Mouse (Mus musculus): ENCODE results near the gene Rapgefl1. TPM values are rescaled to one million over a fixed set of nuclear protein-coding genes. Genes with fewer than 3 reads are reported as not detected.

The Rapgefl1 gene
- polyA plus RNA-seq, 1 experiment from 2014 or later = 1.1 TPM

DNA sequence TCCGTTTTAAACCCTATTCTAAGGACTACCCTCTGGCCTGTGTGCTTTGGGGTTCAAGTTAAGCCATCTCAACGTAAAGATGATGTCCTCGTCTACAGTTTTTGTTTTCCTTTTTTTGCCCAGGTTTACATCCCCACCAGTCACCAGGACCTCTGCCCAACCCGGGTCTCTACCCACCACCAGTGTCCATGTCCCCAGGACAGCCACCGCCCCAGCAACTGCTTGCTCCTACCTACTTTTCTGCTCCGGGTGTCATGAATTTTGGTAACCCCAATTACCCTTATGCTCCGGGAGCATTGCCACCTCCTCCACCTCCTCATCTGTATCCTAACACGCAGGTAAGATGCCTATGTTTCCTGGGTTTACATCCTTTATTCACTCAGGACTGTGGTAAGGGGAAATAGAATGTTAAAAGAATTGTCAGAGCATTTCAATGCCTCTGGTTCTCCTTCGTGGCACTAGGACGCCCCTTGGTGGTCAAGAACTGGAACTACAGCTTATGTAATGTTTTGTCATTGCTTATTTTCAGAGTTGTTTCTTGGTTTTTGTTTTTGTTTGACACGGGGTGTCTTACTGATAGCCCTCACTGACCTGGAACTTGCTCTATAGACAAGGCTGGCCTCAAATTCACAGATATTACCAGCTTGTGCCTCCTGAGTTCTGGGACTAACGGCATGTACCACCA lies 7.4 kb upstream of the Rapgefl1 start:
- no peak overlapping the region for H3K9ac ChIP-seq (replicated peaks; ENCODE audit: low read depth)
- WGBS = 66% methylated on average over 12 of the region's 12 CpGs
- H3K4me2 ChIP-seq (replicated peaks; ENCODE audit: low read depth, low read length) = no peak overlapping the region
- H3K4me3 ChIP-seq (ENCODE audit: low read depth, low read length) = no peak overlapping the region
- H3K9me3 ChIP-seq (ENCODE audit: low read length) = no peaks in the 10 kb centered on the region
- H3K4me1 ChIP-seq (ENCODE audit: insufficient read depth, low read depth, low read length) = no peaks in the 10 kb centered on the region
- ATAC-seq = 0 out of 2 replicates have a peak, but pooled peaks have one; percentile 33
- peaks cover 40% of the 10 kb centered on the region for H3K36me3 ChIP-seq (ENCODE audit: insufficient read depth, low read length)
- TF ChIP-seq EP300 (IDR thresholded peaks at IDR 0.05) (no peak), CTCF (IDR thresholded peaks at IDR 0.05) (peak; percentile 84)
- peak; percentile 84 for DNase-seq (ENCODE audit: low spot score)
- H3K27ac ChIP-seq (ENCODE audit: low read length) = no peak overlapping the region
- H3K27me3 ChIP-seq (replicated peaks; ENCODE audit: insufficient read depth, low read length) = no peaks in the 10 kb centered on the region

DNA sequence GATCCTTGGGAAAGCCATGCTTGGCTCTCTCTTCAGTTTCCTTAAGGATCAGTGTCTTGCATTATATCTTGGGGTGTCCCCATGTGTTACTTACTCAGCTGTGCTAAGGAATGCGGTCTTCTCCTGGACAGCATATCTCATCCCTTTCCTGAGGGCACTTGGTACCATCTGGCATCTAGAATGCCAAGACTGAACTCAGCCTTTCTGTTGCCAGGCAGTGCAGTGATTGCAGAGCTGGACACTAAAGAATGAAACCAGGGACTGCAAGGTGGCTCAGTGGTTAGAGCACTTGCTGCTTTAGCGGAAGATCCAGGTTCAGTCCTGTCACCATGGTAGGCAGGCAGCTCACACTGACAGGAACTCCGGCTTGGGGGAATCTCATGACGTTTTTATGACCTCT lies 6.7 kb upstream of the Rapgefl1 start:
- ATAC-seq = no peak
- WGBS = 54% methylated on average over 4 of the region's 4 CpGs

DNA sequence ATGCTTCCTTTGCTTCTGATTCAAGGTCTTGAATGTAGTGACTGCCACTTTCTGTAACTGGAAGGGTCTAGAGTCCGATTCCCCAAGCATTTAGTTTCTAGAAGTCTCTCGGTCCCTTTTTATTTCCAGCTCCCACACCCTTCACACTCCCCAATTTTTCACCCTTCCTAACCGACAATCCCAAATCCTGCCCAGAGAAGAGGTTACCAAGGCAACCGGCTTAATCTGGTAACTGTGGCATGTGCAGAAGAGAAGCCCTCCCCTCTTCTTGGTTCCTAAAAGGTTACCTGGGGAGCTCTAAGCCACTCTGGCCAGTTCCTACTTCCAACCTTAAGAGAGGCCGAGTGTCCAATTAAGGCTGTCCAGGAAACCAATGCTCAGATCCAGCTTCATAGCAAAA lies 1.3 kb upstream of the Rapgefl1 start:
- TF ChIP-seq CTCF (IDR thresholded peaks at IDR 0.05) (no peak), EP300 (IDR thresholded peaks at IDR 0.05) (no peak)
- ATAC-seq (no peak), DNase-seq (ENCODE audit: low spot score) (no peak)
- Histone ChIP-seq H3K4me3 (ENCODE audit: low read depth, low read length) (no peak overlapping the region), H3K9ac (replicated peaks; ENCODE audit: low read depth) (no peak overlapping the region), H3K27me3 (replicated peaks; ENCODE audit: insufficient read depth, low read length) (peaks cover 5% of the 10 kb centered on the region), H3K4me2 (replicated peaks; ENCODE audit: low read depth, low read length) (no peak overlapping the region), H3K36me3 (ENCODE audit: insufficient read depth, low read length) (peaks cover 16% of the 10 kb centered on the region; the same call in 1 of the 2 replicates), H3K27ac (ENCODE audit: low read length) (0 out of 2 replicates have a peak overlapping the region, but pooled peaks have one; percentile 32), H3K4me1 (ENCODE audit: insufficient read depth, low read depth, low read length) (0 out of 2 replicates have a peak, but pooled peaks cover 4% of the 10 kb centered on the region), H3K9me3 (ENCODE audit: low read length) (no peaks in the 10 kb centered on the region)
- WGBS = 54% methylated on average over 5 of the region's 5 CpGs

More for the DNA sequence above, 6.7 kb upstream of the Rapgefl1 start:
- no peak overlapping the region for H3K4me3 ChIP-seq (ENCODE audit: low read depth, low read length)
- TF ChIP-seq CTCF (IDR thresholded peaks at IDR 0.05) = no peak
- TF ChIP-seq EP300 (IDR thresholded peaks at IDR 0.05) = no peak
- H3K4me2 ChIP-seq (replicated peaks; ENCODE audit: low read depth, low read length) = no peak overlapping the region
- no peak overlapping the region for H3K27ac ChIP-seq (ENCODE audit: low read length)
- no peak for DNase-seq (ENCODE audit: low spot score)
- peaks cover 39% of the 10 kb centered on the region for H3K36me3 ChIP-seq (ENCODE audit: insufficient read depth, low read length)
- no peaks in the 10 kb centered on the region for H3K4me1 ChIP-seq (ENCODE audit: insufficient read depth, low read depth, low read length)
- H3K27me3 ChIP-seq (replicated peaks; ENCODE audit: insufficient read depth, low read length) = no peaks in the 10 kb centered on the region
- no peaks in the 10 kb centered on the region for H3K9me3 ChIP-seq (ENCODE audit: low read length)
- no peak overlapping the region for H3K9ac ChIP-seq (replicated peaks; ENCODE audit: low read depth)

DNA sequence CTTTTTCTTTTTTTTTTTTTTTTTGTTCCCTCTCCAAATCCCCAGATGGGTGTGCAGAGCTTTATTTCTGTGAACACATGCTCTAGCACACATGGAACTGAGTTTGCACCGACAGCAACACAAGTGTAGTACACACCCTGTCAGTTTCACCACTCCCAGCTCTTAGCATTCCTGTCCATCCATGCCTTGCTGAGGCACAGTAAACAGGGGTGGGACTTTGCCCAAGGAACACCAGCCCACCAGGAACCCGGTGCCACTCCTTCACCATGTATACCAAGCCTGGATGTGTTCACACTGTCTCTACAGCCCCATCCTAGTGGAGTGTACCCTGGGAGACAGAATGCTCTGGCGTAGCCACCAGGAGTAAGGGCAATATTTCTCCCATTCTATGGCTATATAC lies 860 bp upstream of the Rapgefl1 start:
- TF ChIP-seq CTCF (IDR thresholded peaks at IDR 0.05) = no peak
- no peak for TF ChIP-seq EP300 (IDR thresholded peaks at IDR 0.05)
- WGBS = 42% methylated on average over 3 of the region's 3 CpGs
- H3K27ac ChIP-seq (ENCODE audit: low read length) = peak overlapping the region; percentile 32; the same call in 1 of the 2 replicates

DNA sequence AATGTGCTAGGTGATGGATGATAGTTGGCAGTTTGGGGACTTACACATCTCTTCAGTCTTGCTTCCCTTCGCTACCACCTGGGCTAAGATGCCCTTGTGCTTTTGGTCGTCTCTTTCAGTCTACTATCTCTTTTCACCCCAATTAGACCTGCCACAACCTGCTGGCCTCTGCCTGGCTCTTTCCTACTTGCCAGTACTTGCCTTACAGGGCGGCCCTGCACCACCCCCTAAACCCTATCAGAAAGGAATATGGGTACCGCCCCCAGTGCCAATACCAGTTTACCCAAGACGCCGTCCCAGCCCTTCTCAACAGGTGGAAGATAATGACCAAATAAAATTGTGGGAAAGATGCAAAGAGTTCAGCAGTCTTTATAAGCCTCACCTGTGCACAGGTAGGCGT lies 457 bp upstream of the Rapgefl1 start:
- peaks cover 15% of the 10 kb centered on the region; the same call in 1 of the 2 replicates for H3K36me3 ChIP-seq (ENCODE audit: insufficient read depth, low read length)
- WGBS = 24% methylated on average over 7 of the region's 7 CpGs
- no peak overlapping the region for H3K4me3 ChIP-seq (ENCODE audit: low read depth, low read length)
- no peaks in the 10 kb centered on the region for H3K9me3 ChIP-seq (ENCODE audit: low read length)
- peak overlapping the region; percentile 99 for H3K4me2 ChIP-seq (replicated peaks; ENCODE audit: low read depth, low read length)
- DNase-seq (ENCODE audit: low spot score) (no peak), ATAC-seq (0 out of 2 replicates have a peak, but pooled peaks have one; percentile 5)
- H3K27me3 ChIP-seq (replicated peaks; ENCODE audit: insufficient read depth, low read length) = peaks cover 5% of the 10 kb centered on the region
- TF ChIP-seq EP300 (IDR thresholded peaks at IDR 0.05) (no peak), CTCF (IDR thresholded peaks at IDR 0.05) (no peak)
- H3K27ac ChIP-seq (ENCODE audit: low read length) = peak overlapping the region; percentile 32; the same call in 1 of the 2 replicates
- H3K9ac ChIP-seq (replicated peaks; ENCODE audit: low read depth) = no peak overlapping the region
- 0 out of 2 replicates have a peak, but pooled peaks cover 4% of the 10 kb centered on the region for H3K4me1 ChIP-seq (ENCODE audit: insufficient read depth, low read depth, low read length)

More for the DNA sequence above, 860 bp upstream of the Rapgefl1 start:
- H3K4me1 ChIP-seq (ENCODE audit: insufficient read depth, low read depth, low read length) = 0 out of 2 replicates have a peak, but pooled peaks cover 4% of the 10 kb centered on the region
- no peak overlapping the region for H3K4me2 ChIP-seq (replicated peaks; ENCODE audit: low read depth, low read length)
- no peak overlapping the region for H3K4me3 ChIP-seq (ENCODE audit: low read depth, low read length)
- DNase-seq (ENCODE audit: low spot score) (peak; percentile 70), ATAC-seq (peak; percentile 57)
- H3K9me3 ChIP-seq (ENCODE audit: low read length) = no peaks in the 10 kb centered on the region
- H3K36me3 ChIP-seq (ENCODE audit: insufficient read depth, low read length) = peaks cover 16% of the 10 kb centered on the region; the same call in 1 of the 2 replicates
- H3K9ac ChIP-seq (replicated peaks; ENCODE audit: low read depth) = no peak overlapping the region
- H3K27me3 ChIP-seq (replicated peaks; ENCODE audit: insufficient read depth, low read length) = peaks cover 5% of the 10 kb centered on the region

DNA sequence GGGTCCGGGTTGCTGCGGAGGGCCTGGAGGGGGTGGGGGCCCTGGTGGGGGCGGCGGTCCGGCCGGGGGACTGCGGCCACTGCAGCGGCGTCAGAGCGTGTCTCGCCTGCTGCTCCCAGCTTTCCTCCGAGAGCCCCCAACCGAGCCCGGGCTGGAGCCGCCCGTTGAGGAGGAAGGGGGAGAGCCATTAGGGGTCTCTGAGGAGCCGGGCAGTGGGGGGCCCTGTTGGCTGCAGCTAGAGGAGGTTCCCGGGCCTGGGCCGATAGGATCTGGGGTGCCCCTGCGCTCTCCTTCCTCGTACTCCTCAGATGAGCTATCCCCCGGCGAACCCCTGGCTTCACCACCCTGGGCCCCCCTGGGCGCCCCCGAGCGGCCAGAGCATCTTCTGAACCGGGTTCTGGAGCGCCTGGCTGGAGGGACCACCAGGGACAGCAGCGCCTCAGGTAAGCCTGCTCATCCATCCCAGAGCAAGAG lies 683 bp downstream of the Rapgefl1 start:
- no peaks in the 10 kb centered on the region for H3K9me3 ChIP-seq (ENCODE audit: low read length)
- TF ChIP-seq CTCF (IDR thresholded peaks at IDR 0.05) (0 out of 2 replicates have a peak, but pooled peaks have one; percentile 8), EP300 (IDR thresholded peaks at IDR 0.05) (no peak)
- peaks cover 10% of the 10 kb centered on the region; the same call in 1 of the 2 replicates for H3K36me3 ChIP-seq (ENCODE audit: insufficient read depth, low read length)
- H3K9ac ChIP-seq (replicated peaks; ENCODE audit: low read depth) = peak overlapping the region; percentile 52; the same call in 1 of the 2 replicates
- peaks cover 5% of the 10 kb centered on the region for H3K27me3 ChIP-seq (replicated peaks; ENCODE audit: insufficient read depth, low read length)
- no peak for DNase-seq (ENCODE audit: low spot score)
- H3K4me2 ChIP-seq (replicated peaks; ENCODE audit: low read depth, low read length) = peak overlapping the region; percentile 99
- H3K4me1 ChIP-seq (ENCODE audit: insufficient read depth, low read depth, low read length) = 0 out of 2 replicates have a peak, but pooled peaks cover 4% of the 10 kb centered on the region
- 3% methylated on average over 15 of the region's 29 CpGs for WGBS
- no peak overlapping the region for H3K27ac ChIP-seq (ENCODE audit: low read length)
- peak overlapping the region; percentile 61 for H3K4me3 ChIP-seq (ENCODE audit: low read depth, low read length)
- peak; percentile 3; the same call in 1 of the 2 replicates for ATAC-seq

Data from lung, postnatal 0 days (tissue).